Mouse (Mus musculus): ENCODE measurements at regions not wholly inside any gene's neighbourhood (a gene's known extent, or its start where the extent isn't known, plus 50 kb on each side); places are given as distances from the start of the nearest gene placed in this dataset.
A peak's percentile ranks its signal among the peaks of the same experiment; 100 is the strongest.

- DNase-seq (ENCODE audit: low spot score in 2 of 2): no peak
These were observed 560.9 kb upstream of the Gm26657 start for GRCm38 (mm10) chr4:56178844-56179481.

DNA sequence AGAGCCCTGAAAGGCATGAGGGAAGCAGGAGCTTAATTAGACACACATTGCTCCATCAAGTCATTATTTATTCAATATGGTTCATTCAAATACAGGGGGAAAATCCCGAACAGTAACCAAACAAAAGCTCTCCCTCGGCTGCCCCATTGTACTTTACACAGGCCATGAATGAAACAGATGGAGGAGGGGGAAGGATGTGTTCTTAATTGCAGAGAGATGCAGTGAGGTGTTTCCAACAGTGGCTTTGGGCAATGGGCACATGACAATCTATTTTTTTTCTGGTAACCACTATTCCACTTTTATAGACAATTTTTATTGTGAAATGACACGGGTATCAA is 578.6 kb upstream of the Gm26657 start:
- DNase-seq (ENCODE audit: low spot score in 2 of 2): no peak

DNA sequence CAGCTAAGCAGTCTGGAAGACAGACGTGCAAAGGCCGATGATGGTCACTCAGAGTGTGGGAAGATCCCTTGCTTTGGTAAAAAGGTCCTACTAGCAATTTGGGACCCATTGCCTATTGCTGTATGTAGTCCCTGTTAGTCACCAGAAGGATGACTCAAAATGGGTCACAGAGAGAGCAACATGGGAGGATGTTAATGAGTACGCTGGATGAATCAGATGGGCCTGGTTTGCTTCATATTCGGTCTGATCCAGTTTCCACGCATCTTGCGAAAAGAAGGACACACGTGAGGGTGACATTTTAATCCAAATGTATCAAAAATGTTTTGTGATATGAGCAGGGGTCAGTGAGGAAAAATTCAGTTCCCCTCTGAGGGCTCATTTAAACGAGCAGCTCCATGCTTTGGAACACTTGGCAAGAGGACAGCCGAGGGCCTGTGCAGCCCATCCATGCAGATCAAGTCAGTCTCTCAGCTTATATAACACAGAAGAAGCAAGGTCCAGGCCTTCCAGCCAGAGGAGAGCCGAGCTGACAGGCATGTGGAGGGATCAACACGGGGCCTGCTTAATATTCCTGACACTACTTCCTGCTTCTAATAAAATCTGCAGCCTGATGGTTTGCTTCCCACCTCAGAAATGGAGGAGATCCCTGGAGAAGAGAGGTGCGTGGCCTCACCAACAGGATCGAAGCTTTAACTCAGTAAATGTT is 579.2 kb upstream of the Gm26657 start:
- no peak for DNase-seq (ENCODE audit: low spot score in 2 of 2)

DNA sequence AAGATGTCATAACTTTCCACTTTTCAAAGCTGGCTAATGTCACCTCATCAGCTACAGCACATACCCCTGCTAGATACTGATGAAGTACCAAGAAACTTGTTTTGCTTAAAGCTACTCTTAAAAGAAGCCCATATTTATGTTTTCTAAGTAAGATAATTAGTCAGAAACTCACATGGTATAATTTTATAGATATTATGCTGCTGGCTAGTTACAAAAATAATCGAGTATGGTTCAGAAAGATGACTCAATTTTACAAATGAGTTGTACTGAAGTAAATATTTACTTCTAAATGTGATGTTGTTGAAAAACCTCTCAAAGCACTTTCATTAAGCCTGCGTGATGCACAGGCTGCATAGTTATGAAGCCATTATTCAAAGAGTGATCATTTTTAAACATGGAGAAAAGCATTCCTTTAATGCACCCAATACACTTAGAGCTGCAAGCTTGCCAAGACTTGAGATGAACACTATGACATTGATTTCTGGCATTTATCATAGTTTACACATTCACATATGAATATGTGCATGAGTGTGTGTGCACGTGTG is 582.3 kb upstream of the Gm26657 start:
- DNase-seq (ENCODE audit: low spot score in 2 of 2): no peak

DNA sequence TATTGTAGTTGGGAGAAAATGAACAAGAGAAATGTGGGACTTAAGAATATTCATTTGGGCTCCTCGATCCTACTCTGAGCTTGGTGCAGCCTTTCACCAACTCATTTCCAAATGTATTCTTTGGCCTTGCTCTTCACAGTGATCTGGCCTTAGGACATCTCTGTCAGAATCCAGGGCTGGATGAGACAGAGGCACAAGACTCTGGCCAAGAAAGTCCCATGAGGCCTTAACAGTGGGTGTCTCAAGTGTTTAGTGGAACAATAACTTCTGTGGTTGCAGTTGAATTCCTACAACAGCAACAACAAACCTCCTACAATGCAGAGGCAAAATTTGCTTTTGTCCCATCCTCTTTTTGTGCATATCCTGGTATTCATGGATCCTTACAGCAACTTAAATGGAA is 589.2 kb upstream of the Gm26657 start:
- no peak for DNase-seq (ENCODE audit: low spot score in 2 of 2)

DNA sequence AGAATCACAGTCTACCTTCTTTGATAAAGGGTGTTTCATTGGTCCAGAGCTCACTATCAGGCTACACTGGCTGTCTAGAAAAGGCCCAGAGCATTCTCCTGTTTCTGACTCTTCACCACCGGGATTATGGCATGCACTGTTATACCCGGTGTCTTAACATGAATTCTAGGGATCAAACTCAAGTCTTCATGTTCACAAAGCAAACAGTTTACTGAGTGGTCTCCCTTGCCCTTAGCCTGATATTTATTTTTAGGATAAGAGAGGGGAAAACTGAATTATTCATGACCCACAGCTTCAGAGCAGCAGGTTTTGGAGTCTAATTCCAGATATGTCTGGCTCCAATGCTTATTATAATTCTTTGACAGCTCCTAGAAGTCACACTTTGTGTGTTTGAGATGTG is 596.0 kb upstream of the Gm26657 start:
- DNase-seq (ENCODE audit: low spot score in 2 of 2): no peak

- DNase-seq (ENCODE audit: low spot score in 2 of 2): no peak
These were observed 603.0 kb upstream of the Gm26657 start for GRCm38 (mm10) chr4:56136837-56137236.

- no peak for DNase-seq (ENCODE audit: low spot score in 2 of 2)
These were observed 602.1 kb upstream of the Klf4 start for GRCm38 (mm10) chr4:56134350-56134749.

DNA sequence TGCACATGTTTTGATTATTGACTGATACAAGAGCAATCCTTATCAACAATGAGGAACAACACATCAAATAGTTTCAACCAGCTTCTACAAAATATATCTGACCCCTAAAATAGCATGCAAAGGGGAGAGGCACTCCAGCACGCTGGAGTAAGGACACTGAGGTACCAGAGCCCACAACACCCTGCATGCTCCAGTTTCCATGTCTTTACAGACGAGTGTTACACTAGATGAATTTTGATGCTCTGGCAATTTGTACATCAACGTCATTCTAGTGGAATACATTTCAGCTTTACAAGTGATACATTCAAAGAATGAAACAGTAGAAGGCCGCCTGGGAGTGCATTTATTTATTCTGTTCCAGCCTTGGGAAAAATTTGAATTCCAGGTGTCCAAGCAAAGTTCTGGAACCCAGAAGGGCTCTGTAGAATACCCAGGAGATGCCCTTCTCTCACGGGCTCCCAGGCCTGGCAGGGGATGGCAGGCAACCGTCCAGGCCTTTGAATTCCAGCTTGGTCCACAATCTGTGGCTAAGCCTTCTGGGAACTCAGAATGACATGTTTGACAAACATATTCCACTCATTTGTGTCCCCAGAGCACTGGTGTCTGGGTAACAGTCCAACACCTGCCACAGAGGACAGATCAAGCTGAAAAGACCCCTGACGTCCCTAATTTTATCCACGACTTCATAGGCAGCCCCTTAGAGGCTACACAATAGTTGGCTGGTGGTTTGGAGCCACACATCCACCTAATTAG is 595.6 kb upstream of the Klf4 start:
- DNase-seq (ENCODE audit: low spot score in 2 of 2): no peak

- DNase-seq (ENCODE audit: low spot score in 2 of 2): no peak
These were observed 592.2 kb upstream of the Klf4 start for GRCm38 (mm10) chr4:56124515-56124914.

DNA sequence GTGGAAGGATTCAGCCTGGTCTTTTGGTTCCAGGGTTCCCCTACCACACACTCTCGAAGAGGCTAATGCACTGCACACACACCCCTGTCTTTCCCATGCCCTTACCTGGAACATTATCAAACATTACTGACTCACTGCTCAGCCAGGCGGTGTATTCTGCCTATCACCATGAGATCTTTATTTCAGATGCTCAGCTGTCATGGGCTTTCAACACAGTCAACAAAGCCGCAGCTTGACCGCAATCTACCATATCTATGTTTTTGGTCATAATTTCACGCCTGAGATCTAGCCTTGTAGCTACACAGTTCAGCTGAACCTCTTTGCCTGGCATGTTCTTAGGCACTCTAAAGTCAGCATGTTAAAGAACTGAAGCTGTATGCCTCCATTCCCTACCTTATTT is 589.9 kb upstream of the Klf4 start:
- DNase-seq (ENCODE audit: low spot score in 2 of 2): no peak

- DNase-seq (ENCODE audit: low spot score in 2 of 2): no peak
These were observed 589.4 kb upstream of the Klf4 start for GRCm38 (mm10) chr4:56121664-56122063.

DNA sequence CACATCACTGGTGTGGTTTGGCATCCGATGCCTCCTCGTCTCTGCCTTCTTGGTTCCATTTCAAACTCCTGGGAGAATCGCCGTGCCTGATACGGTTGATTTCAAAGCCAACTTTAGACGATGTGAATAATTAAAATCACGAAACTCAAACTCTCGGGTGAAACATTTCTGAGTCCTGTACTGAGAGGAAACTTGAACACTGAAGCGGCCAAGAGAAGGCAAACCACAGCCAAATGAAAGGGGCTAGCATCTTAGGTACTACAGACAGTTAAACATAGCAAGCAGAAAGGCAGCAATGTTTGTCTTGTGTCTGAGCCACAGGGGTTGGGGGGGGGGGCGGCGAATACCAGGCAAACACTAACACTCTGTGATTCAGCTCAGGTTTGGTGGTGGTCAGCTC is 588.1 kb upstream of the Klf4 start:
- DNase-seq (ENCODE audit: low spot score in 2 of 2): no peak

DNA sequence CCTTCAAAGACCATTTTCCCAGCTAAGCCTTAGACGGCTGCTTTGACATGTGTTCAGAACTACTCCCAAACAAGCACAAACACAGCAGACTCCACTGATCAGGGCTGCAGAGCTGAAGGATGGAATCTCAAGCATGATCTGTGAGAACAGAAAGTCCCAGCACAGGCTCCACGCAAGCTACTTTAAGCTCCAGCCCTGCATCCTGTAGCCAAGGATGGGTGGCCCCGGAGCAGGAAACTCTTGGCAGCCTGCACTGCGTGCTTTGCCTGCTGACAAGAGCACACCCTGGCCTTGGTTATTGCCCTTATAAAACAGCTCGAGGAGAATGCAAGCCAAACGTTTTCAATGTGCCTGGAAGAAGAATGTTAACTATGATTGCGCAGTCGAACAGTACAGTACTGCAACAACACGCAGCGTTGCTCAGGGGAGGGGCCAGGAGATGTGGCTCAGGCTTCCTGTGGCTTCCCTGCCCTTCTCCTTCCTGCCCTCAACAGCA is 581.5 kb upstream of the Klf4 start:
- DNase-seq (ENCODE audit: low spot score in 2 of 2): peak; percentile 15 to 44

- no peak for DNase-seq (ENCODE audit: low spot score in 2 of 2)
These were observed 580.9 kb upstream of the Klf4 start for GRCm38 (mm10) chr4:56112931-56113700.

DNA sequence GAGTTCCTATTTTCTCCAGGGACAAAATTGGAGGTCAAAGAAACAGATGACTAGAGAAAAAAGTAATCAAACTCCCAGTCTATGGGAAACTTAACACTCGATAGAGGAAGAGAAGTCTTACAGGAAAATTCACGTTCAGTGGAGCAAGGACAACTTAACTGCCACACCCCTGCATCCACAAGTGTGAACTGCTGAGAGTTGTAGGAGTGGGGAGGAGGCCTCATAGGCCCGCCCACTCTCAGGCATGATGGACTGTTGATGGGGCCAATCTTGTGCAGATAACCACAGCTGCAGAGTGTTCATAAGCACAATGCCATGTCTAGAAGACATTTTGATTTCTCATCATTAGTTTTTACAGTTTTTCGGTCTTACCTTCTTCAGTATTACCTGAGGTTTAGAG is 574.7 kb upstream of the Klf4 start:
- no peak for DNase-seq (ENCODE audit: low spot score in 2 of 2)

- DNase-seq (ENCODE audit: low spot score in 2 of 2): no peak
These were observed 570.0 kb upstream of the Klf4 start for GRCm38 (mm10) chr4:56102314-56102713.

DNA sequence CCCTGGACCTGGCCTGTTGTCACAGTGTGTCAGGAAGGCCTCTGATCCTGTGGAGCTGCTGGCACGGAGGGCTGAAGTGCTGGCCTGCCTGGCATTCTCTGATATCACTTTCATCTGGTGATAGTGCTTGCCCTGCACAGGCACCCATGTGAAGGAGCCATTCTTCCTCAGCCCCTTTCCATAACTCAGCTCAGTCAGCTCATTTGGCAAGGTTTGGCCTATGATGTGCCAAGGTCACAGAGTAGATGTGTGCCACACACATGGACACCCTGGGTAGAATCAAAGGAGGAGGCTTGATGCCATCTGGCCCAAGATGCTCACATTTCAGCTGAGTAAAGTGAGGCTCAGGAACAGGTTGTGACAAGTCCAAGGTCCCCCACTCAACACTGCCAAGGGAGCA is 558.5 kb upstream of the Klf4 start:
- no peak for DNase-seq (ENCODE audit: low spot score in 2 of 2)

DNA sequence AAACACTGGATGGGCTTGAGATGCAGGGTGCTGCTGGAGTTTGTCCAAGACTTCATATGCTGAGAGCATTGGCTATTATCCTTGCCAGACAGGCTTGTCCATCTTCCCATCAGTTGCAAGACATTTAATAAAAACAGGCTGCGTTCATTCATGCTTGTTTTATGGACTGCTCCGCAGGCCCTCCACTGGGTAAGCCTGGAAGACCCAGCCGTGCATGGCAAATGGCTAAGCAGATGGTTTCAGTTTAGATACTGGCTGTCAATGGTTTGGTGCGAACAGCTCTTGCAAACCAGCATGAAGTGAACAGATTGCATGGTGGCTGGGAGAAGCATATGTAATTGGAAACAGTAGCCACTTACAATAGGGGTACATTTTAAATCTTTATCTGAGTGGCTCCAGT is 556.4 kb upstream of the Klf4 start:
- peak; percentile 5 to 30 for DNase-seq (ENCODE audit: low spot score in 2 of 2)

DNA sequence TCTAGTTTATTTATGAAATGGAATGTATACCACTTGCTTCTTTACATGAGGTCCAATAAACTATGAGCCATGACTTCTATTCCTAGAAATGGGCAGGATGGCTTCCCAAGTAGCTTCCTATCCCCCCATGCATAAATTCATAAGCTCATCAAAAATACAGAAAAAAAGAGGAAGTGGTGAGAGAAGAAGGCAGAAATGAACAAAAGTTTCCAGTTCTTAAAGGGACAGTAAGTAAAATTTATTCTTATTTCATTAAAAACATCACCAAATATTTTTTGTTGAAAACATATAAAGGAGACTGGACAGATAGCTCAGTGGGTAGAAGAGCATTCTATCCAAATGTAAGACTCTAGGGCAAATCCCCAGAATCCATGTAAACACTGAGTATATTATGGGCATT is 554.0 kb upstream of the Klf4 start:
- DNase-seq (ENCODE audit: low spot score in 2 of 2): no peak

DNA sequence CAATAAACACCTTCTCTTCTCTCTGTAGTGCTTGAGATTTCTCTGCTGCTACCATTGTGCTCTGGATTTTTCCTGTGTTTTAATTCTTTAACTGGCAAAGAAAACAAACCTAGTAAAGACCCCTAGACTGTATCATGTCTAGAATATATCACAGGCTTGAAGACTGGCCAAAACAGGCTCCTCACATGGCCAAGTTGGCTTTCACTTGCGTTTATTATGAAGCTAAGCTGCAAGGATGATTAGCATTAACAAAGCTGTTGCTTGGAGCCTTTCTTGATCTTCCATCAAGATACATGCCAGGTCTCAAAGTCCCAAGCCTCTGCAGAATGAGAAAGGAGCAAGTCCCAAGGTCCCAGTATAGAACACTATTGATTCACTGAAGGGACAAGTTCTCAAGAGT is 551.9 kb upstream of the Klf4 start:
- no peak for DNase-seq (ENCODE audit: low spot score in 2 of 2)
